Mouse (Mus musculus) left cerebral cortex, postnatal 25 days (tissue): ENCODE data around the gene Smpx. TPM values are rescaled to one million over a fixed set of nuclear protein-coding genes. Genes with fewer than 3 reads are reported as not detected.

Experiments
- total RNA-seq, 2 experiments: library from RNA; stranded (reverse); gene quantifications; 2 replicates each; pipeline ENCODE4 v1.2.3; 2021

Gene Smpx
- total RNA-seq, 2 experiments from 2014 or later, result not detected

Other genes with a start within 250 kb of the Smpx start
- gene Sms, start 206.6 kb upstream of the Smpx start, total RNA-seq, result 10 to 100 TPM; 65.5 to 78.4 TPM
- gene Yy2, start 129.9 kb upstream of the Smpx start, total RNA-seq, result not detected
- gene Mbtps2, start 100.2 kb upstream of the Smpx start, total RNA-seq, result 10 to 100 TPM; 30.5 to 33.9 TPM
- gene Klhl34, start 119.5 kb downstream of the Smpx start, total RNA-seq, result under 1 TPM in 1 of 2 experiments, not detected in 1; 0.23 TPM